Mouse (Mus musculus) yolk sac, embryonic 10.5 days (tissue): ENCODE measurements at regions not wholly inside any gene's neighbourhood (a gene's known extent, or its start where the extent isn't known, plus 50 kb on each side); places are given as distances from the start of the nearest gene placed in this dataset.

Experiments
- DNase-seq: peaks from one replicate; pipeline ENCODE4 v3.0.0-alpha.2; 2017; ENCODE audit warnings: low spot score

- no peak for DNase-seq
These were observed 345.5 kb downstream of the Ccser2 start for GRCm38 (mm10) chr14:36623036-36623435.

GRCm38 (mm10) chr14:36618459-36619085 is 350.0 kb downstream of the Ccser2 start:
- DNase-seq: no peak

- DNase-seq: no peak
These were observed 350.6 kb downstream of the Ccser2 start for GRCm38 (mm10) chr14:36617987-36618386.

DNA sequence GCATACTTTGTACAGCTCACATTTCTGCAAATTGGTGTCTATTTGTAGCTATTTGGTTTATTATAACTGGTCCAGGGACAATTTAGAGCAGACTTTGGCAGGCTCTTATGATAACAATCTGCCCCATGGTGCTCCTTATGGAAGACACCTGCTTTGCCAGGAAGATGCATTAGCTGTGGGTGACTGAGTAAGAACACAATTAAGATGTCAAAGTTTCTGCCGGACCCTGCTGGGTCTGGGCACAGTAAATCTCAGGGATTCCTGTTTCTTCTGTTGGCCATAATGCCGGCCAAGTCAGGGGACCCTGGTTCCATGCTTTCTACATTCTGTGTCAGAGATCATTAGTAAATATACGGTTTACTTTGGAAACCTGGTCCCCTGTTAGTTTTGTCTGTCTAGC is 353.7 kb downstream of the Ccser2 start:
- no peak for DNase-seq

- DNase-seq: no peak
These were observed 355.7 kb downstream of the Ccser2 start for GRCm38 (mm10) chr14:36612860-36613259.

DNA sequence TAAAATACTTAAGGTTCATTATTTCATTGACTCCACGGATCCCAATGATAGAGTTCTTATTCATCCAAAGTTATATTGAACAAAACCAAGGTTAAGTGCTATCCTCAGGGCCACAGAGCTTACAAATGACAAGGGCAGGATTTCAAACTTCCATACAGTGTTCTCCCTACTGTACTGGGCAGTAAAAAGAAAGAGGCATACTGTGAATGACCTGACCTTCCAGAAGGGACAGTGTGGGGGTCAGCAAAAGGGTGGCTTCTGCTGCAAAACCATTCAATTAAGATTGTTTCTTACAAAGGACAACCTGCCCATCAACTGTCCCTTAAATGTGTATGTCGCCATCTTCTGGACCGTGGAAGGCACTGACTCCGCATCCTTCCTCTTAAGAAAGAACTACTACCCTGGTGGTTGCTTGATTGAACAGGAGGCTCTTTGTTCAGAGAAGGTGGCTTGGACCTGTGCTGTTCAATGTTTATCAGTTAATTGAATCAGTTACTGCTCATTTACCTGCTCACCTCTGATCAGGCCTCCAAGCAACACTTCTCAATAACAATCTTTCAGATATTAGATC is 384.4 kb downstream of the Ccser2 start:
- DNase-seq: no peak

- DNase-seq: no peak
These were observed 385.1 kb downstream of the Ccser2 start for GRCm38 (mm10) chr14:36583338-36584064.

DNA sequence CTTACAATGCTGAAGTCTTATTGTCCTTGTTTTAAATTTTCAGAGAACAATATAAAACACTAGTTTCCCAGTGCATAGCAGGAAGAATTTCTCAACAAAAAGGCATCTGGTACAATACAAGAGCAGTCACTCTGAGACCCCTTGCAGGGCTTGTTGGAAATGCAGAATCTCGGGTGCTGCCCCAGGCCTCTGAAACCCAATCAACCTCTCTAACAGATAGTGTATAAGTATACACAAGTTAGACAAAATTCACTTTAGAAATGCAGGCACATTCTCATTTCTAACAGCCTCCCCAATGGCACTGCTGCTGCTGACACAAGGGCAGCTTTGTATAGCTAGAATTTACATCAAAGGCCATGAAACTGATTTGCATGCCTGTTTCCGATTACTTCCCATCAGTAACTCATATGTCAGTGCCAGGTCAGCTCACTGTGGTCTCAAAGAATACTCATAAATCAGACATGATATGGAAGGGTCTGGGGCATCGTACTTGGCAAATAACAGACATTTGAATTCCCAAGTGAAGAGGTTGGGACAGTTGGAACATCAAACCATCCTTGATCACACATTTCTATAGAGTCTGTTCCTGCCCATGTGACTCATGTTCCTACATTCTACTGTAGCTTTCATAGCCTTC is 405.2 kb downstream of the Ccser2 start:
- DNase-seq: no peak

DNA sequence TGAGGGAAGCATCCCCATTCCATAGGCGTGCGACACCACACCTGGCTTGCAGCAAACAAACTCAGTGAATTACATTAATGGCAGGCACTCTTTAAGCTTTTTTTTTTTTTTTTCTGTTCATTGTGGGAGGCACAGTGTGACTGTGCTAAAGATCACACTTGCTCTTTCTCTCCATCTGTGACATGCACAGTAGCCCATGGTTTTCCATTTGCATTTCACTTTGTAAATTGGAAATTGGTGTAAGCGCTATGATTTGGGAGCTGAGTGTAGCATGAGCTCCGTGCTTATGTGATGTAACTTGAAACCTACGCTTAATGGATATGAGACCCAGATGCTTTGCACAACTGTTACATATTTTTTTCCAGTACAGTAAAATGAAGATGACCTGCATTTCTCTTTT is 431.2 kb downstream of the Ccser2 start:
- no peak for DNase-seq

DNA sequence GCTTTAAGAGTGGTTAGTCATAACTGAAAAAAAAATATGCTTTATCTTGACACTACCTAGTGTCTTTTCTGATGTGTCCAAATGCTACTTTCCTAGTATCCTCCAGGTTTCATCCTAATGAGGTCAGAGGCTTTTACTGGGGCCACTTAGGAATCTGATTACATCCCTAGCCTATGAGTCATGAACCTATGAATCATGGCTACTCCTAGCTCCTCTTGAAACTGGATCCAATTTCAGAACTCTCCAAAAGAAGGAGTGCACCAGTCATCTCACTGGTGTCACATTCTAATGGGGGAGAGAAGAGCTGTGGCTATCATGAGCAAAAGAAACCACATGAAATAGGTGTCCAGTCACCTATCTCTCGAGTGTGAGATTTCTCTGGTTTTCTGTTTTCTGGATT is 432.6 kb downstream of the 4930474N05Rik start:
- DNase-seq: no peak

GRCm38 (mm10) chr14:36525591-36526037 is 430.9 kb downstream of the 4930474N05Rik start:
- DNase-seq: no peak

GRCm38 (mm10) chr14:36502076-36502994 is 407.6 kb downstream of the 4930474N05Rik start:
- no peak for DNase-seq

GRCm38 (mm10) chr14:36499323-36499722 is 404.6 kb downstream of the 4930474N05Rik start:
- DNase-seq: no peak

DNA sequence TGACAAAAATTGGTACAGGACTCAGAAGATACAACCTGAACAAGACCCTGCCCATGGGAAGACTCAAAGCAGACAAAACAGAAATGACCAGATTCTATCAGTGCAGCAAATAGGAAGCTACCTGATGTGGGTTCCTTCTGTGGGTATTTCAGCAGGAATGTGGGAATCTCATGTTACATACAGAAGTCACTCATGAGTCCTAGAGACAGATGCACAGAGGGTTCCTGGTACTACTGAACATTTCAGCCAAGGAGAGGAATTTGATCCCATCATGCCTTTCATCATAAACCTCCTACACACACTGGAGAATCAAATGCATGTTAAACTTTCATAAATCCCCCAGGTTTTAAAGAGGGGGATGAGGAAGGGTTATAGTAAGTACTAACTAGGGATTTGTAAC is 390.8 kb downstream of the 4930474N05Rik start:
- no peak for DNase-seq

- no peak for DNase-seq
These were observed 376.9 kb downstream of the 4930474N05Rik start for GRCm38 (mm10) chr14:36471617-36472016.

- DNase-seq: no peak
These were observed 375.6 kb downstream of the 4930474N05Rik start for GRCm38 (mm10) chr14:36470362-36470761.

- DNase-seq: no peak
These were observed 358.3 kb downstream of the 4930474N05Rik start for GRCm38 (mm10) chr14:36453049-36453448.

- no peak for DNase-seq
These were observed 355.4 kb downstream of the 4930474N05Rik start for GRCm38 (mm10) chr14:36450126-36450525.

- no peak for DNase-seq
These were observed 320.0 kb downstream of the 4930474N05Rik start for GRCm38 (mm10) chr14:36414656-36415273.

GRCm38 (mm10) chr14:36414180-36414579 is 319.5 kb downstream of the 4930474N05Rik start:
- no peak for DNase-seq
